Mouse (Mus musculus) kidney, postnatal 4 days (tissue): ENCODE measurements around the gene Gm17019.
"Not testable (repeated sequence)": the region's sequence is repeated elsewhere in the genome, so short reads cannot be mapped to it uniquely, and the experiment has no call there.

Source experiments
- DNase-seq, 2 experiments: peaks; one replicate each; pipeline ENCODE4 v3.0.0; 2021; ENCODE audit warnings: mixed read lengths in 2 of 2

The Gm17019 gene

GRCm38 (mm10) chr5:14996670-14997249 is 36.0 kb downstream of the Gm17019 start:
- not testable (repeated sequence) for DNase-seq

GRCm38 (mm10) chr5:14994124-14994523 is 38.7 kb downstream of the Gm17019 start:
- DNase-seq: not testable (repeated sequence)

- DNase-seq: not testable (repeated sequence)
These were observed 42.2 kb downstream of the Gm17019 start for GRCm38 (mm10) chr5:14990375-14991158.

- not testable (repeated sequence) for DNase-seq
These were observed 46.0 kb downstream of the Gm17019 start for GRCm38 (mm10) chr5:14986649-14987387.
